Mouse (Mus musculus): ENCODE data around the gene Kcnt1. TPM values are rescaled to one million over a fixed set of nuclear protein-coding genes. Genes with fewer than 3 reads are reported as not detected.

Kcnt1 gene
- total and polyA plus RNA-seq, 2 experiments from 2014 or later, result 0.27 to 1.0 TPM

DNA sequence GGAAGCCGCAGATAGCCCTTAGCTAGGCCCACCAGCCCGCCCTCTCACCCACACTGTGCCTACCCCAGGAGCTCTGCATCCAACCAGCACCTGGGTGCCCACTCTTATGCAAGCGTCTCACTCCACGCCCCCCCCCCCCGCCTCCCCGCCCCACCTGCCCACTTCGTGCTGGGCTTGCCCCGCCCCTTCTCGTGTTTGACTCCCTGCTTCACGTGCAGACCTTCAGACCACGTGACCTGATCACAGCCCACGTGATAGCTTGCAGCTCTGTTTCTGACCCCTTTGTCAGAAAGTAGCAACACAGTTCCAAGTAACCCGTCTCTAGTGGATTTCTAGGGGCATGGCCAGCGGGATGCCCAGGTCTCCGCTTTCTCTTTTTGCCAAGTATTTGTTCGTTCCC, 16.3 kb upstream of the Kcnt1 start, which contains the start of gene Sohlh1:
Gene Sohlh1 (minus strand): TSS at position 23 of the 400 bp plus-strand sequence.
- ATAC-seq (ENCODE audit: insufficient read depth, low read depth), result no peak
- H3K27me3 ChIP-seq (ENCODE audit: control insufficient read depth, insufficient read depth, low read length), result no peaks in the 10 kb centered on the region
- H3K9ac ChIP-seq (replicated peaks; ENCODE audit: low read depth, low read length), result no peak within 1 kb of the TSS
- DNase-seq (ENCODE audit: low spot score), result no peak
- WGBS, result 72% methylated on average over 10 of the region's 16 CpGs
- no peaks in the 10 kb centered on the region for H3K9me3 ChIP-seq (replicated peaks; ENCODE audit: control insufficient read depth, low read length)
- H3K36me3 ChIP-seq (replicated peaks; ENCODE audit: control insufficient read depth, insufficient read depth, low read length), result no peaks in the 10 kb centered on the region
- no peak within 1 kb of the TSS for H3K27ac ChIP-seq (ENCODE audit: low read depth)
- no peaks in the 10 kb centered on the region for H3K4me1 ChIP-seq (ENCODE audit: control insufficient read depth, insufficient read depth)
- TF ChIP-seq CTCF (IDR thresholded peaks at IDR 0.05; ENCODE audit: low read depth), result no peak
- no peak for TF ChIP-seq EP300 (IDR thresholded peaks at IDR 0.05; ENCODE audit: low read depth)
- no peak within 1 kb of the TSS for H3K4me3 ChIP-seq (ENCODE audit: low read depth, low read length)
- H3K4me2 ChIP-seq (ENCODE audit: low read depth, low read length), result no peak within 1 kb of the TSS

DNA sequence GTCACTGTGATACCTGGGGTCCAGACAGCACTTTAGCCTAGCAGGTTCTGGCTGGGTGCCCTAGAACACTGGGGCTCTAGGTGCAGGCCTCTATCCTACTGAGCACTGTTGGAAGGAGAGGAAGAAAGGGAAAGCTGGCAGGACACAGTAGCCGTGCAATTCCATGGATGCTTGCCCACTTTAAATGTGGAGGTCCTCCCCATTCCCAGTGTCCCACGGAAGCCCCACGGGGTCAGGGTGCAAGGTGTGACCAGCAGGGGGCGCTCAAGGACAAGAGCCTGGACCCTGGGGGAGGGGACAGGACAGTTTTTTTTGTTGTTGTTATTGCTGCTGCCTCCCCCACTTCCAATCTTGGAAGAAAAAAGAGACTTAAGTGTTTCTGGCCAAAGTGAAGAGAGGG, 13.2 kb upstream of the Kcnt1 start:
- TF ChIP-seq CTCF (IDR thresholded peaks at IDR 0.05; ENCODE audit: low read depth) (peak; percentile 56), EP300 (IDR thresholded peaks at IDR 0.05; ENCODE audit: low read depth) (no peak)
- Histone ChIP-seq H3K9ac (replicated peaks; ENCODE audit: low read depth, low read length) (no peak overlapping the region), H3K27ac (ENCODE audit: low read depth) (no peak overlapping the region), H3K9me3 (replicated peaks; ENCODE audit: control insufficient read depth, low read length) (no peaks in the 10 kb centered on the region), H3K27me3 (ENCODE audit: control insufficient read depth, insufficient read depth, low read length) (no peaks in the 10 kb centered on the region), H3K4me3 (ENCODE audit: low read depth, low read length) (no peak overlapping the region), H3K4me1 (ENCODE audit: control insufficient read depth, insufficient read depth) (no peaks in the 10 kb centered on the region), H3K36me3 (replicated peaks; ENCODE audit: control insufficient read depth, insufficient read depth, low read length) (no peaks in the 10 kb centered on the region), H3K4me2 (ENCODE audit: low read depth, low read length) (no peak overlapping the region)
- no peak for ATAC-seq (ENCODE audit: insufficient read depth, low read depth)
- DNase-seq (ENCODE audit: low spot score), result no peak
- WGBS, result 12% methylated on average over 4 of the region's 4 CpGs

- Histone ChIP-seq H3K9ac (replicated peaks; ENCODE audit: low read depth, low read length) (no peak overlapping the region), H3K27me3 (ENCODE audit: control insufficient read depth, insufficient read depth, low read length) (no peaks in the 10 kb centered on the region), H3K4me2 (ENCODE audit: low read depth, low read length) (no peak overlapping the region), H3K4me1 (ENCODE audit: control insufficient read depth, insufficient read depth) (no peaks in the 10 kb centered on the region), H3K4me3 (ENCODE audit: low read depth, low read length) (no peak overlapping the region), H3K27ac (ENCODE audit: low read depth) (no peak overlapping the region), H3K9me3 (replicated peaks; ENCODE audit: control insufficient read depth, low read length) (no peaks in the 10 kb centered on the region), H3K36me3 (replicated peaks; ENCODE audit: control insufficient read depth, insufficient read depth, low read length) (no peaks in the 10 kb centered on the region)
- 12% methylated on average over 3 of the region's 3 CpGs for WGBS
- TF ChIP-seq EP300 (IDR thresholded peaks at IDR 0.05; ENCODE audit: low read depth) (no peak), CTCF (IDR thresholded peaks at IDR 0.05; ENCODE audit: low read depth) (no peak)
- peak; percentile 47; the same call in 1 of the 2 replicates for ATAC-seq (ENCODE audit: insufficient read depth, low read depth)
- no peak for DNase-seq (ENCODE audit: low spot score)
These were observed 10.9 kb upstream of the Kcnt1 start for GRCm38 (mm10) chr2:25852626-25853025.

DNA sequence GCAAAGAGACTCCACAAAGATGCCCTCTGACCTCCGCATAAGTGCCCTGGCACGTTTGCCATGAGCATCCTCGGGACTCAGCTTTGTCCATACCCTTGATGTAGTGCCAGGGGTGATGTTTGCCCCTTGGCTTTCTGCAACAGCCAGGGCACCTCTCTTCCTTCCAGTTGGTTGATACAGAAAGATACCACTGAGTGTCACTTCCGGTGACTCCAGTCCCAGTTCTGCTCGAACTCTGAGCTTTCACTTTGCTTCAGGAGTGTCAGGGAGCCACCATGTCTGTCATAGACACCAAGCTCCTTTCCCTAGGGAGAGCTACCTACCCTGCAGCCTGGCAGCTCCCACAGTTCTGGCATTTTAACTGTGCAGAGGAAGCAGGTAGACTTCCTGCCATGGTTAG, 9.5 kb upstream of the Kcnt1 start:
- H3K9ac ChIP-seq (replicated peaks; ENCODE audit: low read depth, low read length), result no peak overlapping the region
- no peak overlapping the region for H3K27ac ChIP-seq (ENCODE audit: low read depth)
- 66% methylated on average over 5 of the region's 5 CpGs for WGBS
- H3K4me2 ChIP-seq (ENCODE audit: low read depth, low read length), result no peak overlapping the region
- TF ChIP-seq EP300 (IDR thresholded peaks at IDR 0.05; ENCODE audit: low read depth) (no peak), CTCF (IDR thresholded peaks at IDR 0.05; ENCODE audit: low read depth) (no peak)
- DNase-seq (ENCODE audit: low spot score) (no peak), ATAC-seq (ENCODE audit: insufficient read depth, low read depth) (no peak)
- H3K36me3 ChIP-seq (replicated peaks; ENCODE audit: control insufficient read depth, insufficient read depth, low read length), result no peaks in the 10 kb centered on the region
- no peak overlapping the region for H3K4me3 ChIP-seq (ENCODE audit: low read depth, low read length)
- H3K9me3 ChIP-seq (replicated peaks; ENCODE audit: control insufficient read depth, low read length), result no peaks in the 10 kb centered on the region
- H3K27me3 ChIP-seq (ENCODE audit: control insufficient read depth, insufficient read depth, low read length), result no peaks in the 10 kb centered on the region
- H3K4me1 ChIP-seq (ENCODE audit: control insufficient read depth, insufficient read depth), result no peaks in the 10 kb centered on the region

DNA sequence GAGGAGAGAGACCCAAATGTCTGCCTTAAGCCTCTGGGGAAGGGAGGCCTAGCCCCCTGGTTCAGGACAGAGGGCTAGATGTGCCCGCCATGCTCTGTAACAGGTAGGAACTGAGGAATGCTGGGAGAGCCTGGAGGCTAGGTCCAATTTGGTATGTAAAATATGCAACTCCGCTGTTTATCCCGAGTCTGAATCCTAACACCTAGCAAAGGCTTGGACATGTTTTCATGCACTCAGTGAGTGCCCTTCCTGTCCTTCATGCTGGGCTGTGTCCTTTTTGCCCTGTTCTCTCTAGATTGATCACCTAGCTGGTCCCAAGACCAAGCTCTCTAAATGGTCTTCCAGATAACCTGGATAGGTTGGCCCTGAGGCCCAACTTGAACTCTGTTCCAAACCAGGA, 3.6 kb upstream of the Kcnt1 start:
- H3K27me3 ChIP-seq (ENCODE audit: control insufficient read depth, insufficient read depth, low read length), result peaks cover 31% of the 10 kb centered on the region
- TF ChIP-seq EP300 (IDR thresholded peaks at IDR 0.05; ENCODE audit: low read depth) (no peak), CTCF (IDR thresholded peaks at IDR 0.05; ENCODE audit: low read depth) (no peak)
- no peak overlapping the region for H3K9ac ChIP-seq (replicated peaks; ENCODE audit: low read depth, low read length)
- DNase-seq (ENCODE audit: low spot score) (no peak), ATAC-seq (ENCODE audit: insufficient read depth, low read depth) (no peak)
- peaks cover 4% of the 10 kb centered on the region for H3K4me1 ChIP-seq (ENCODE audit: control insufficient read depth, insufficient read depth)
- H3K36me3 ChIP-seq (replicated peaks; ENCODE audit: control insufficient read depth, insufficient read depth, low read length), result no peaks in the 10 kb centered on the region
- H3K4me3 ChIP-seq (ENCODE audit: low read depth, low read length), result no peak overlapping the region
- no peak overlapping the region for H3K27ac ChIP-seq (ENCODE audit: low read depth)
- WGBS, result 69% methylated on average over 3 of the region's 3 CpGs
- no peaks in the 10 kb centered on the region for H3K9me3 ChIP-seq (replicated peaks; ENCODE audit: control insufficient read depth, low read length)
- no peak overlapping the region for H3K4me2 ChIP-seq (ENCODE audit: low read depth, low read length)

- H3K27ac ChIP-seq (ENCODE audit: low read depth), result no peak overlapping the region
- 65% methylated on average over 2 of the region's 2 CpGs for WGBS
- DNase-seq (ENCODE audit: low spot score) (no peak), ATAC-seq (ENCODE audit: insufficient read depth, low read depth) (no peak)
- no peaks in the 10 kb centered on the region for H3K9me3 ChIP-seq (replicated peaks; ENCODE audit: control insufficient read depth, low read length)
- H3K4me2 ChIP-seq (ENCODE audit: low read depth, low read length), result no peak overlapping the region
- no peak overlapping the region for H3K9ac ChIP-seq (replicated peaks; ENCODE audit: low read depth, low read length)
- peaks cover 39% of the 10 kb centered on the region for H3K27me3 ChIP-seq (ENCODE audit: control insufficient read depth, insufficient read depth, low read length)
- TF ChIP-seq CTCF (IDR thresholded peaks at IDR 0.05; ENCODE audit: low read depth) (no peak), EP300 (IDR thresholded peaks at IDR 0.05; ENCODE audit: low read depth) (no peak)
- peaks cover 4% of the 10 kb centered on the region for H3K4me1 ChIP-seq (ENCODE audit: control insufficient read depth, insufficient read depth)
- H3K4me3 ChIP-seq (ENCODE audit: low read depth, low read length), result no peak overlapping the region
- no peaks in the 10 kb centered on the region for H3K36me3 ChIP-seq (replicated peaks; ENCODE audit: control insufficient read depth, insufficient read depth, low read length)
These were observed 1.5 kb upstream of the Kcnt1 start for GRCm38 (mm10) chr2:25862038-25862437.

Data from heart, postnatal 0 days (tissue).